Mouse (Mus musculus) hindbrain, postnatal 0 days (tissue): ENCODE measurements at regions not wholly inside any gene's neighbourhood (a gene's known extent, or its start where the extent isn't known, plus 50 kb on each side); places are given as distances from the start of the nearest gene placed in this dataset.
"Not testable (repeated sequence)": the region's sequence is repeated elsewhere in the genome, so short reads cannot be mapped to it uniquely, and the experiment has no call there.

Source experiments
- ATAC-seq: fragments of 200-750 bp; cut with Nextera tagmentation; 2 replicates; pipeline ENCODE4 v1.8.0; 2017; ENCODE audit warnings: mild to moderate bottlenecking, moderate TSS enrichment, moderate library complexity
- DNase-seq: peaks from one replicate; pipeline ENCODE4 v3.0.0-alpha.2; 2015; ENCODE audit warnings: low spot score
- H3K27ac ChIP-seq: fragments of 300-500 bp; sonication (generic); 2 replicates; pipeline ENCODE4 v1.5.1; 2014; ENCODE audit warnings: mild to moderate bottlenecking
- H3K27me3 ChIP-seq: fragments of 300-500 bp; sonication (generic); 2 replicates; pipeline ENCODE4 v1.6.1; 2014; ENCODE audit warnings: low read length, mixed read lengths; ENCODE audit not compliant: insufficient read depth
- H3K36me3 ChIP-seq: fragments of 300-500 bp; sonication (generic); 2 replicates; pipeline ENCODE4 v1.6.1; 2014; ENCODE audit warnings: low read length, mixed read lengths; ENCODE audit not compliant: insufficient read depth
- H3K4me1 ChIP-seq: fragments of 300-500 bp; sonication (generic); 2 replicates; pipeline ENCODE4 v1.6.1; 2014; ENCODE audit warnings: antibody characterized with exemption, low read length, mixed read lengths; ENCODE audit not compliant: insufficient read depth
- H3K4me2 ChIP-seq: fragments of 300-500 bp; sonication (generic); 2 replicates; pipeline ENCODE4 v1.6.1; 2014; ENCODE audit warnings: low read depth, mild to moderate bottlenecking, low read length, moderate library complexity, mixed read lengths
- H3K4me3 ChIP-seq: fragments of 300-500 bp; sonication (generic); 2 replicates; pipeline ENCODE4 v1.5.1; 2014; ENCODE audit warnings: low read length
- H3K9ac ChIP-seq: fragments of 300-500 bp; sonication (generic); replicated peaks from 2 replicates; pipeline ENCODE4 v1.6.1; 2014; ENCODE audit warnings: mild to moderate bottlenecking, low read length, moderate library complexity, mixed read lengths
- H3K9me3 ChIP-seq: fragments of 300-500 bp; sonication (generic); 2 replicates; pipeline ENCODE4 v1.6.1; 2016; ENCODE audit warnings: low read length, mixed read lengths
- CTCF ChIP-seq: IDR thresholded peaks from 2 replicates; pipeline ENCODE4 v1.5.1; 2016; ENCODE audit warnings: antibody characterized with exemption, control low read depth, low read depth
- WGBS: fragments of 180-500 bp; shearing (Covaris S2); extraction: QIAGEN DNeasy Blood & Tissue Kit; methylation state at CpG from one replicate; pipeline ENCODE4 v1.1.7; 2014; 5-methylcytosine and 5-hydroxymethylcytosine counted together

DNA sequence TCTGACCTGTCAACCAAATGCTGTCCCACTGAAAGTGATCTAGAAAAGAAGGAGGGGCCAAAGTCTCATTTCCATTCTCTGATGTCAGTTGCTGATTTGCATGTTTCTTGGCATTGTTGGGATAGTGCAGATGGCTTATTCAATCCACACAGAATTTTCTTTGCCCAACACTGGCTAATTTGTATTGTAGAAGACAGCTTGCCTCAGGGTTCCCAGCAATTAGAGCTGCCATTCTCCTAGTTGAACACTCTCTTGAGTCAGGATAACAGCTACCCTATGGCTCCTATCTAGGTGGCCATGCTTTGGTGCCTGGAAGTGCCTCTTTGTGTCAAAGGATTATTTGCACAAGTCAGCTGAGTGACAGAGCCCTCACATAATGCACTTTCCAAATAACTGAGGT is 569.0 kb downstream of the Lrriq3 start:
- no peak overlapping the region for H3K4me2 ChIP-seq
- H3K4me3 ChIP-seq: no peak overlapping the region
- H3K27ac ChIP-seq: no peak overlapping the region
- ATAC-seq (no peak), DNase-seq (peak; percentile 25)
- H3K4me1 ChIP-seq: no peaks in the 10 kb centered on the region
- no peak overlapping the region for H3K9ac ChIP-seq
- H3K36me3 ChIP-seq: no peaks in the 10 kb centered on the region
- TF ChIP-seq CTCF: no peak
- no peaks in the 10 kb centered on the region for H3K27me3 ChIP-seq
- H3K9me3 ChIP-seq: no peaks in the 10 kb centered on the region

GRCm38 (mm10) chr3:155672558-155672957 is 579.3 kb downstream of the Lrriq3 start:
- 26% methylated on average over 1 of the region's 1 CpGs for WGBS

DNA sequence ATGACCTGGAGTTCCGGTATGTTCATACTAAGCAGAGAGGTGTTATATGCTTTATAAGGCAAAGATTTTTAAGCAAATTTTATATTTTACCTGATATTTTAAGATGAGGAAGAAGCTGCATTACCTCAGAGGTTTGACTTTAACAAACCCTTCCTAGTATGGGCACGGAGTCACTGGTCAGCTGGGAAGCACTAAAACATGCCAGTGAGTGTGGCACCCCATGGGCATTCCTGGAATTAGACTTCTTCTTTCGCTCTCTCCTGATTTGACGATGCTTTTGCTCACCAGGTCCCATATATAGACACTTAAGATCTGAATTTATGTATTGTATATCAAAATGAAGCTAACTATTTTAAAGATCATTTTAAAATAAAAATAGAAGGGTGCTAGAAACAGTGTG is 587.0 kb downstream of the Lrriq3 start:
- no peak for ATAC-seq
- Histone ChIP-seq H3K36me3 (no peaks in the 10 kb centered on the region), H3K9me3 (no peaks in the 10 kb centered on the region), H3K4me2 (no peak overlapping the region), H3K27ac (no peak overlapping the region), H3K9ac (no peak overlapping the region), H3K4me3 (no peak overlapping the region), H3K27me3 (no peaks in the 10 kb centered on the region), H3K4me1 (no peaks in the 10 kb centered on the region)
- TF ChIP-seq CTCF: no peak
- 79% methylated on average over 4 of the region's 4 CpGs for WGBS
- no peak for DNase-seq

More at GRCm38 (mm10) chr3:155672558-155672957, 579.3 kb downstream of the Lrriq3 start:
- Histone ChIP-seq H3K4me3 (no peak overlapping the region), H3K27ac (no peak overlapping the region), H3K36me3 (no peaks in the 10 kb centered on the region), H3K9me3 (no peaks in the 10 kb centered on the region), H3K4me2 (no peak overlapping the region), H3K9ac (no peak overlapping the region), H3K4me1 (no peaks in the 10 kb centered on the region), H3K27me3 (no peaks in the 10 kb centered on the region)
- DNase-seq (peak; percentile 4), ATAC-seq (no peak)
- TF ChIP-seq CTCF: no peak

DNA sequence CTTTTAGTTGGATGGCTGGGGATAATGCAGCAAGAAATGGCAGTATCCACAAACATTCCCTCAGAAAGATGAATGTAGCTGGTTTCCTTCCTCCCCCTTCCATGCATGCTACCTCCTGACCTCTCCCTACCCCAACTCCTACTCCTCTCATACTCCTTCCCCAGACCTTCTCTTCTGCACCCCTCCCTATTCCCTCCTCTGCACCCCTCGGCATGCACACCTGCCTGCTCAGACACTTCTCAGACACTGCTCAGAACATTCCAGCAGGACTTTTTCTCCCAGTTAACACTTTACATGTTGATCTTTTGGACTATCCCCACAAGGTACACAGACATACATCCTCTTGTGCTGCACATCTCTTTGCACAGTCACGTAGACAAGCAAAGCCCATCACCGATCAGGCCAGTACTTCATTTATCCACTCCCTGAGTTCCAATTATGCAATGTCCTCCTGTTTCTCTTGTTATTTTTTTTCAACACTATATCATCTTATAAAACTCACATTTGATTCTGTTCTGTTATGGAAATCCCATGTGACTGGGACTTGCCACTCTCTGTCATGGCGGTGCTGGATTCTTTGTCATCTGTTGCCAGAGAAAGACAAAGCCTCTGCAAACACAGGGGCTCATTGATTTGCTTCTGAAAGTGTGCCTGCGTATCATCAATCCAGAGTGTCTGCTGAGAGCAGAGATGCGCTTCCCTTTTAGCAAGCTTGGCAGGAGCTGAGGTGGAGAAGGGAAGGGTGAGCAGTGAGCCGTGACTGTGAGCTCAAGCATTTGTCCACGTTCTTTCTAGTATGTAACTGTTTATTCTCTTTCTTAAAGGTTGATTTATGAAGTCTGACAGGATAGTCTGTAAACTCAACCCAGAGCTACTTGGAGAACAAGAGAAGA is 589.9 kb downstream of the Lrriq3 start:
- H3K9ac ChIP-seq: no peak overlapping the region
- H3K4me2 ChIP-seq: no peak overlapping the region
- no peaks in the 10 kb centered on the region for H3K4me1 ChIP-seq
- no peaks in the 10 kb centered on the region for H3K9me3 ChIP-seq
- H3K27ac ChIP-seq: no peak overlapping the region
- no peak for TF ChIP-seq CTCF
- H3K4me3 ChIP-seq: no peak overlapping the region
- DNase-seq (peak; percentile 3), ATAC-seq (no peak)
- WGBS: 37% methylated on average over 8 of the region's 8 CpGs
- H3K36me3 ChIP-seq: no peaks in the 10 kb centered on the region
- no peaks in the 10 kb centered on the region for H3K27me3 ChIP-seq

DNA sequence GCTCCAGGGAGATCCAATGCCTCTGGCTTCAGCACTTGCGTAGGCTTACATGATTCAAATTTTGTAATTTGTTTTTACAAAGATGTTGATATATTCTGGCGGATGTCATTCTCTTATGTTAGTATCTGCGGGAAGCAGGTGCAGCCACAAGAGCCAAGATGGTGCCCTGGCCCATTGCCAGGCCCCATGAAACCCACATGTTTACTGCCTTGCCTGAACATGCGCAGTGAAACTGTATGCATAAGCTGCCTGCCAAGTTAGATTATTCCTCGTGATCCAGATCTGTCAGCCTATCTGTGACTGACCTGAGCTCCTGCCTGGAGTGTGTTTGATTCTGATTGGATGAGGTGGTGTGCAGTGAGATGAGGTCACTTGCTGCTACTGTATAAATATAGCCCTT is 595.1 kb downstream of the Lrriq3 start:
- DNase-seq: peak; percentile 35

GRCm38 (mm10) chr3:155723011-155723510 is 629.8 kb downstream of the Lrriq3 start:
- TF ChIP-seq CTCF: no peak
- H3K27ac ChIP-seq: no peak overlapping the region
- no peak overlapping the region for H3K4me2 ChIP-seq
- ATAC-seq (no peak), DNase-seq (no peak)
- no peak overlapping the region for H3K4me3 ChIP-seq
- no peaks in the 10 kb centered on the region for H3K27me3 ChIP-seq
- no peaks in the 10 kb centered on the region for H3K4me1 ChIP-seq
- no peaks in the 10 kb centered on the region for H3K36me3 ChIP-seq
- WGBS: 70% methylated on average over 5 of the region's 5 CpGs
- H3K9me3 ChIP-seq: no peaks in the 10 kb centered on the region
- H3K9ac ChIP-seq: no peak overlapping the region

More for the DNA sequence above, 595.1 kb downstream of the Lrriq3 start:
- Histone ChIP-seq H3K27ac (no peak overlapping the region), H3K4me1 (no peaks in the 10 kb centered on the region), H3K4me2 (no peak overlapping the region), H3K9ac (no peak overlapping the region), H3K27me3 (no peaks in the 10 kb centered on the region), H3K9me3 (no peaks in the 10 kb centered on the region), H3K36me3 (no peaks in the 10 kb centered on the region), H3K4me3 (no peak overlapping the region)
- WGBS: 61% methylated on average over 5 of the region's 5 CpGs
- peak; percentile 51; the same call in 1 of the 2 replicates for ATAC-seq
- TF ChIP-seq CTCF: no peak

DNA sequence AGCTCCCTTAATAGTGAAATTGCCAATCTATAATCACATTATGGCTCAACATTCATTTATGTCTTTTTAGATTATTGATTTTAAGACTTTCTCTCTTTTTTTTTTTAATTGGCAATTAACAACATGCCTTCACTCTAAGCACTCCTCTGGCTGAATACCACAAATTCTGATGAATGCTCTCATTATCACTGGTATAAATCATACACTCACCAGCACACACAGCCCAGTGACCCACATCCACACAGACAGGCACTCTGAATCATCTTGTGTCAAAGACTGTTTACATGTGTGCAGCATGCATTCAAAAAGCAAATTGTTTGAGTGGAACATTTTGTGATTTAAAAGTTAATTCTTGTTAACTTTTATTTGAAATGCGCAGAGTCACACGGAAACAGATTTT is 649.2 kb downstream of the Lrriq3 start:
- Histone ChIP-seq H3K27ac (no peak overlapping the region), H3K4me1 (no peaks in the 10 kb centered on the region), H3K9me3 (no peaks in the 10 kb centered on the region), H3K4me3 (no peak overlapping the region), H3K27me3 (no peaks in the 10 kb centered on the region), H3K36me3 (no peaks in the 10 kb centered on the region), H3K4me2 (no peak overlapping the region), H3K9ac (no peak overlapping the region)
- ATAC-seq (no peak), DNase-seq (no peak)
- no peak for TF ChIP-seq CTCF
- 93% methylated on average over 2 of the region's 2 CpGs for WGBS

DNA sequence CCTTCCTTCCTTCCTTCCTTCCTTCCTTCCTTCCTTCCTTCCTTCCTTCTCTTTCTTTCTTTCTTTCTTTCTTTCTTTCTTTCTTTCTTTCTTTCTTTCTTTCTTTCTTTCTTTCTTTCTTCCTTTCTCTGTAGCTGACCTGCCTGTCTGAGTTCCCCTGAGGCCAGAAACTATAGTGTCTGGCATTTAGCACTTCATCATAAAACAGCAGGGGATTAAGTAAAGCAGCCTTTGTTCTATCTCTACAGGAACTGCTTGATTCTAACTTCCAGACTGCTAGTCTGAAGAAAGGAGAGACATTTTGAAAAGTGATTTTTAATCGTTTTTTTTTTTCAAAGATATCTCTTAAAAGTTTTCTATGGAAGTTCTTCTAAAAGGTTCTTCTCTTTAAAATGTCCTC is 653.4 kb downstream of the Lrriq3 start:
- H3K4me1 ChIP-seq, H3K4me2 ChIP-seq, H3K4me3 ChIP-seq, H3K27ac ChIP-seq, DNase-seq, ATAC-seq, H3K9me3 ChIP-seq, H3K36me3 ChIP-seq, H3K27me3 ChIP-seq, H3K9ac ChIP-seq: not testable (repeated sequence)
- 27% methylated on average over 1 of the region's 1 CpGs for WGBS
